In genomic region chr2:71368086-71368485, GRCm38 (mm10) we compare ENCODE assay signal across 8 mouse cellular contexts. TPM values are rescaled to one million over a fixed set of nuclear protein-coding genes. Genes with fewer than 3 reads are reported as not detected.
DNase-seq lines count a peak whose midpoint lies in the region; ATAC-seq and TF ChIP-seq lines count a peak whose summit lies in the region.

No protein-coding gene starts in this region.

- H3K27me3 ChIP-seq in cerebellum, adult 2 months (ENCODE audit: control insufficient read depth, insufficient read depth, low read length) = no peaks in the 10 kb centered on the region
- no peaks in the 10 kb centered on the region for H3K27me3 ChIP-seq in limb, embryonic 14.5 days (ENCODE audit: control insufficient read depth, insufficient read depth, low read length)
- H3K27me3 ChIP-seq in stomach, postnatal 0 days (ENCODE audit: control insufficient read depth, insufficient read depth, low read length) = no peaks in the 10 kb centered on the region

- peak overlapping the region; percentile 93 for H3K4me3 ChIP-seq in cerebellum, adult 2 months (replicated peaks; ENCODE audit: insufficient read depth, low read depth, low read length)
- peak overlapping the region; percentile 83 for H3K4me3 ChIP-seq in limb, embryonic 14.5 days (replicated peaks; ENCODE audit: low read length)
- H3K4me3 ChIP-seq in stomach, postnatal 0 days (ENCODE audit: low read depth, low read length) = peak overlapping the region; percentile 72

- no peak for TF ChIP-seq POLR2A in cerebellum, adult 2 months (IDR thresholded peaks at IDR 0.05; ENCODE audit: borderline replicate concordance, insufficient read depth, low read length)
- no peak for TF ChIP-seq POLR2A in limb, embryonic 14.5 days (IDR thresholded peaks at IDR 0.05; ENCODE audit: borderline replicate concordance, extremely low read depth, insufficient read depth, insufficient read length)

- no peak for ATAC-seq in limb, embryonic 14.5 days (ENCODE audit: low FRiP score, low read depth)
- ATAC-seq in stomach, postnatal 0 days (ENCODE audit: low FRiP score, low TSS enrichment) = peak; percentile 9; the same call in 1 of the 2 replicates

- H3K4me2 ChIP-seq in limb, embryonic 14.5 days (replicated peaks; ENCODE audit: low read depth, low read length, severe bottlenecking) = peak overlapping the region; percentile 75; the same call in 1 of the 2 replicates
- H3K4me2 ChIP-seq in stomach, postnatal 0 days (replicated peaks; ENCODE audit: low read depth) = peak overlapping the region; percentile 9; the same call in 1 of the 2 replicates

- H3K4me1 ChIP-seq in cerebellum, adult 2 months (ENCODE audit: control insufficient read depth, insufficient read depth, low read length) = no peaks in the 10 kb centered on the region
- H3K4me1 ChIP-seq in limb, embryonic 14.5 days (ENCODE audit: control insufficient read depth, insufficient read depth, low read length) = peaks cover 12% of the 10 kb centered on the region; the same call in 1 of the 2 replicates
- no peaks in the 10 kb centered on the region for H3K4me1 ChIP-seq in stomach, postnatal 0 days (replicated peaks; ENCODE audit: control insufficient read depth, insufficient read depth)

- no peaks in the 10 kb centered on the region for H3K36me3 ChIP-seq in limb, embryonic 14.5 days (ENCODE audit: control insufficient read depth, insufficient read depth, low read length)
- no peaks in the 10 kb centered on the region for H3K36me3 ChIP-seq in stomach, postnatal 0 days (ENCODE audit: control insufficient read depth, insufficient read depth, low read length)

- H3K9ac ChIP-seq in limb, embryonic 14.5 days (ENCODE audit: low read depth, low read length, severe bottlenecking) = no peak overlapping the region
- H3K9ac ChIP-seq in stomach, postnatal 0 days (ENCODE audit: low read length) = no peak overlapping the region

- WGBS in cerebellum, adult 2 months = 39% methylated on average over 8 of the region's 8 CpGs
- WGBS in limb, embryonic 14.5 days = 41% methylated on average over 8 of the region's 8 CpGs
- 29% methylated on average over 8 of the region's 8 CpGs for WGBS in stomach, postnatal 0 days

- no peak for DNase-seq in cerebellum, adult 2 months
- DNase-seq in cerebellum, postnatal 10 days = no peak
- peak; percentile 5 for DNase-seq in retina, postnatal 1 day
- no peak for DNase-seq in retina, embryonic 14.5 days (ENCODE audit: low spot score)
- DNase-seq in limb, embryonic 14.5 days (ENCODE audit: low spot score) = no peak
- no peak for DNase-seq in stomach, postnatal 0 days (ENCODE audit: low spot score)
- no peak for DNase-seq in thymus, postnatal 25 days
- DNase-seq in right cerebral cortex, postnatal 14 days = no peak

- TF ChIP-seq CTCF in cerebellum, adult 2 months (IDR thresholded peaks at IDR 0.05; ENCODE audit: borderline replicate concordance, insufficient read depth, low read depth, low read length) = no peak
- TF ChIP-seq CTCF in stomach, postnatal 0 days (IDR thresholded peaks at IDR 0.05; ENCODE audit: low read depth) = no peak

- H3K27ac ChIP-seq in cerebellum, adult 2 months (ENCODE audit: insufficient read depth, low read length) = no peak overlapping the region
- H3K27ac ChIP-seq in limb, embryonic 14.5 days (replicated peaks; ENCODE audit: low read depth, low read length) = no peak overlapping the region
- H3K27ac ChIP-seq in stomach, postnatal 0 days (replicated peaks) = no peak overlapping the region

- no peak for TF ChIP-seq EP300 in stomach, postnatal 0 days (optimal IDR thresholded peaks at IDR 0.05)

- H3K9me3 ChIP-seq in limb, embryonic 14.5 days (ENCODE audit: control insufficient read depth, low read length) = no peaks in the 10 kb centered on the region
- no peaks in the 10 kb centered on the region for H3K9me3 ChIP-seq in stomach, postnatal 0 days (ENCODE audit: control insufficient read depth, low read length)

RNA-seq across cellular contexts. Expression of gene Slc25a12, which starts 0.5 kb away (rescaled TPM):
- polyA plus RNA-seq in cerebellum, adult 2 months (2012; rRNA removed) = 135 and 139 TPM in 2 replicates
- polyA plus RNA-seq in limb, embryonic 14.5 days (2012; rRNA removed) = 30.9 and 37.1 TPM in 2 replicates
- 33.1 and 34.0 TPM in 2 replicates for polyA plus RNA-seq in limb, embryonic 14.5 days (2014; fragmentation: Nextera tagmentation; extraction: Ambion mirVana)
- 28.0 and 31.2 TPM in 2 replicates for polyA plus RNA-seq in stomach, postnatal 0 days (2015; fragmentation: Nextera tagmentation; extraction: Ambion mirVana)

RNA-seq across cellular contexts. Expression of gene Hat1, which starts 20.7 kb away (rescaled TPM):
- 23.5 and 24.0 TPM in 2 replicates for polyA plus RNA-seq in cerebellum, adult 2 months (2012; rRNA removed)
- polyA plus RNA-seq in limb, embryonic 14.5 days (2012; rRNA removed) = 55.3 and 67.3 TPM in 2 replicates
- polyA plus RNA-seq in limb, embryonic 14.5 days (2014; fragmentation: Nextera tagmentation; extraction: Ambion mirVana) = 93.9 and 97.1 TPM in 2 replicates
- polyA plus RNA-seq in stomach, postnatal 0 days (2015; fragmentation: Nextera tagmentation; extraction: Ambion mirVana) = 49.9 and 50.8 TPM in 2 replicates
